Mouse (Mus musculus): ENCODE measurements around the gene Rraga.
"Not testable (repeated sequence)": the region's sequence is repeated elsewhere in the genome, so short reads cannot be mapped to it uniquely, and the experiment has no call there.

The Rraga gene

GRCm38 (mm10) chr4:86588236-86588635 is 12.8 kb downstream of the Rraga start:
- DNase-seq (ENCODE audit: low spot score in 2 of 2), result peak in 1 of 2 experiments; percentile 51

- no peak for DNase-seq (ENCODE audit: low spot score in 2 of 2)
These were observed 15.8 kb downstream of the Rraga start for GRCm38 (mm10) chr4:86591304-86591703.

- DNase-seq (ENCODE audit: low spot score in 2 of 2), result peak; percentile 89 to 92
These were observed 36.2 kb downstream of the Rraga start, which contains the start of gene Haus6 for GRCm38 (mm10) chr4:86611524-86612288. Gene Haus6, minus strand, starts transcription at chr4:86612055.

GRCm38 (mm10) chr4:86612289-86612620 is 36.8 kb downstream of the Rraga start:
- DNase-seq (ENCODE audit: low spot score in 2 of 2), result no peak

- DNase-seq (ENCODE audit: low spot score in 2 of 2), result no peak
These were observed 45.0 kb downstream of the Rraga start for GRCm38 (mm10) chr4:86620506-86620905.

- no peak for DNase-seq (ENCODE audit: low spot score in 2 of 2)
These were observed 46.6 kb downstream of the Rraga start for GRCm38 (mm10) chr4:86622116-86622515.

GRCm38 (mm10) chr4:86622532-86622931 is 47.1 kb downstream of the Rraga start:
- not testable (repeated sequence) for DNase-seq (ENCODE audit: low spot score in 2 of 2)

GRCm38 (mm10) chr4:86625463-86625862 is 50.0 kb downstream of the Rraga start:
- DNase-seq (ENCODE audit: low spot score in 2 of 2), result no peak

GRCm38 (mm10) chr4:86626496-86626895 is 51.0 kb downstream of the Rraga start:
- DNase-seq (ENCODE audit: low spot score in 2 of 2), result not testable (repeated sequence)

Measured in natural killer cell, adult 2 months (primary cell).